Mouse (Mus musculus) erythroblast, embryonic 14.5 days (primary cell): Measurements from ENCODE around the gene Trpv6.

Experiments used
- GATA1 ChIP-seq: IDR thresholded peaks from 2 replicates; pipeline ENCODE4 v1.6.1; 2012; ENCODE audit warnings: low read length, inconsistent platforms, mixed read lengths
- TAL1 ChIP-seq: IDR thresholded peaks from 3 replicates; pipeline ENCODE4 v1.6.1; 2012; ENCODE audit warnings: low read length, inconsistent platforms, mixed read lengths

GRCm38 (mm10) chr6:41576526-41577097, 59.6 kb downstream of the Trpv6 start:
- TF ChIP-seq GATA1 (no peak), TAL1 (no peak)
